ENCODE assay signal across 12 mouse cellular contexts in genomic region chr4:118270706-118271105, GRCm38 (mm10). TPM values are rescaled to one million over a fixed set of nuclear protein-coding genes. Genes with fewer than 3 reads are reported as not detected.
A peak's percentile ranks its signal among the peaks of the same experiment; 100 is the strongest.
DNase-seq lines count a peak whose midpoint lies in the region; ATAC-seq and TF ChIP-seq lines count a peak whose summit lies in the region.
"Had no signal": no experiment of that assay in that cellular context is flagged by ENCODE, and none has a peak within 500 bp of the region (broad histone marks: within the 10 kb centered on the region; RNA-seq: fewer than 3 reads in every experiment).

No protein-coding gene starts in this region.

- H3K9ac ChIP-seq in heart, embryonic 14.5 days (ENCODE audit: low read length), result peak overlapping the region; percentile 21; the same call in 1 of the 2 replicates
- no peak overlapping the region for H3K9ac ChIP-seq in ES-E14 (ENCODE audit: insufficient read depth, low read depth, low read length, poor library complexity, severe bottlenecking)
- no peak overlapping the region for H3K9ac ChIP-seq in liver, embryonic 14.5 days (replicated peaks)
- H3K9ac ChIP-seq: hindbrain, embryonic 14.5 days had no signal

- H3K4me3 ChIP-seq in heart, embryonic 14.5 days (ENCODE audit: control insufficient read depth in 1 of 2, insufficient read depth in 1 of 2, low read depth in 1 of 2, low read length in 2 of 2), result no peak overlapping the region
- no peak overlapping the region for H3K4me3 ChIP-seq in lung, adult 2 months (replicated peaks; ENCODE audit: extremely low read depth, low read depth, low read length)
- no peak overlapping the region for H3K4me3 ChIP-seq in ES-E14 (ENCODE audit: insufficient read depth in 1 of 2, low read depth in 1 of 2, low read length in 2 of 2, poor library complexity in 1 of 2, severe bottlenecking in 1 of 2)
- H3K4me3 ChIP-seq in liver, embryonic 14.5 days (ENCODE audit: insufficient read depth in 1 of 2, low read depth in 2 of 2, low read length in 2 of 2), result no peak overlapping the region
- H3K4me3 ChIP-seq: erythroblast, embryonic 14.5 days had no signal

- TF ChIP-seq CTCF in lung, adult 2 months (IDR thresholded peaks at IDR 0.05; ENCODE audit: insufficient read depth, low read length), result peak; percentile 22; the same call in 1 of the 2 replicates
- TF ChIP-seq CTCF in liver, embryonic 14.5 days (IDR thresholded peaks at IDR 0.05; ENCODE audit: low read depth), result peak; percentile 46

- no peak for ATAC-seq in heart, embryonic 14.5 days (ENCODE audit: insufficient number of reproducible peaks, insufficient read depth, low FRiP score, low read depth)
- ATAC-seq in liver, embryonic 14.5 days (ENCODE audit: insufficient read depth), result no peak

- H3K4me2 ChIP-seq in heart, embryonic 14.5 days (ENCODE audit: low read length), result no peak overlapping the region
- no peak overlapping the region for H3K4me2 ChIP-seq in liver, embryonic 14.5 days (ENCODE audit: low read depth)
- H3K4me2 ChIP-seq: hindbrain, embryonic 14.5 days had no signal

- H3K27me3 ChIP-seq in heart, embryonic 14.5 days (ENCODE audit: control insufficient read depth, insufficient read depth, low read length), result no peaks in the 10 kb centered on the region
- no peaks in the 10 kb centered on the region for H3K27me3 ChIP-seq in liver, embryonic 14.5 days (ENCODE audit: control insufficient read depth, insufficient read depth, low read length)

- peaks cover 34 to 50% of the 10 kb centered on the region in 2 experiments for H3K4me1 ChIP-seq in heart, embryonic 14.5 days (ENCODE audit: control insufficient read depth in 2 of 2, insufficient read depth in 2 of 2, low read length in 2 of 2)
- peaks cover 21% of the 10 kb centered on the region for H3K4me1 ChIP-seq in lung, adult 2 months (ENCODE audit: control insufficient read depth, insufficient read depth, low read length)
- H3K4me1 ChIP-seq in ES-E14 (ENCODE audit: control insufficient read depth in 2 of 2, insufficient read depth in 2 of 2, low read length in 2 of 2, poor library complexity in 1 of 2), result peaks cover 3 to 41% of the 10 kb centered on the region in 2 experiments
- peaks cover 0 to 9% of the 10 kb centered on the region in 2 experiments; a peak in 2 of 4 replicates for H3K4me1 ChIP-seq in liver, embryonic 14.5 days (replicated peaks; ENCODE audit: control insufficient read depth in 2 of 2, insufficient read depth in 2 of 2, low read length in 1 of 2)

- no peaks in the 10 kb centered on the region for H3K9me3 ChIP-seq in heart, embryonic 14.5 days (ENCODE audit: control insufficient read depth, low read length)
- H3K9me3 ChIP-seq in ES-E14 (ENCODE audit: control insufficient read depth, insufficient read depth, low read depth, low read length), result no peaks in the 10 kb centered on the region
- H3K9me3 ChIP-seq in liver, embryonic 14.5 days (ENCODE audit: control insufficient read depth, low read length), result no peaks in the 10 kb centered on the region

- peaks cover 37% of the 10 kb centered on the region; the same call in 1 of the 2 replicates for H3K36me3 ChIP-seq in heart, embryonic 14.5 days (ENCODE audit: control insufficient read depth, insufficient read depth, low read length)
- H3K36me3 ChIP-seq in ES-E14 (ENCODE audit: control insufficient read depth, insufficient read depth, low read length, poor library complexity, severe bottlenecking), result peaks cover 44% of the 10 kb centered on the region
- H3K36me3 ChIP-seq in liver, embryonic 14.5 days (replicated peaks; ENCODE audit: control insufficient read depth, insufficient read depth, low read depth), result no peaks in the 10 kb centered on the region

- TF ChIP-seq EP300 in liver, embryonic 14.5 days (IDR thresholded peaks at IDR 0.05; ENCODE audit: low read depth), result no peak

- peak overlapping the region; percentile 76 to 79 for H3K27ac ChIP-seq in heart, embryonic 14.5 days (replicated peaks in 1 of 2; ENCODE audit: control insufficient read depth in 1 of 2, insufficient read depth in 1 of 2, low read depth in 2 of 2, low read length in 2 of 2)
- peak overlapping the region; percentile 100; the same call in 1 of the 2 replicates for H3K27ac ChIP-seq in ES-E14 (ENCODE audit: insufficient read depth, low read depth, low read length, poor library complexity, severe bottlenecking)
- no peak overlapping the region for H3K27ac ChIP-seq in liver, embryonic 14.5 days
- H3K27ac ChIP-seq: hindbrain, embryonic 14.5 days had no signal

- TF ChIP-seq POLR2A in lung, adult 2 months (IDR thresholded peaks at IDR 0.05; ENCODE audit: borderline replicate concordance, extremely low read depth, low read depth, low read length), result no peak

- in situ Hi-C loops in ES-E14 (cut with MboI; ENCODE audit: low sequenced_read_pairs in 2 of 2, unreplicated experiment in 2 of 2), result no loop called here

- 90% methylated on average over 3 of the region's 3 CpGs for WGBS in heart, embryonic 14.5 days
- WGBS in lung, adult 2 months, result 91% methylated on average over 3 of the region's 3 CpGs
- 82% methylated on average over 3 of the region's 3 CpGs for WGBS in liver, embryonic 14.5 days (ENCODE audit: insufficient replicate concordance)

- DNase-seq in heart, postnatal 4 days, result no peak
- no peak for DNase-seq in lung, adult 2 months
- DNase-seq in lung, postnatal 25 days (ENCODE audit: low spot score), result no peak
- no peak for DNase-seq in ES-E14 (ENCODE audit: low read depth, low spot score)
- no peak for DNase-seq in liver, embryonic 14.5 days (ENCODE audit: low read depth in 3 of 3, low spot score in 3 of 3)
- no peak for DNase-seq in layer of hippocampus, adult 9-10 months (ENCODE audit: low spot score)
- DNase-seq in cerebellum, postnatal 36 days, result no peak
- DNase-seq: cerebellum, adult 18-20 months; layer of hippocampus, postnatal 36 days had no signal

TF ChIP-seq in ES-E14, 5 proteins besides CTCF, POLR2A, EP300 and RAD21:
- TF ChIP-seq ZNF384 (IDR thresholded peaks at IDR 0.05; ENCODE audit: low read depth, low read length), result no peak
- no peak for TF ChIP-seq HCFC1 (IDR thresholded peaks at IDR 0.05; ENCODE audit: borderline replicate concordance, insufficient read depth, low read length)
- TF ChIP-seq ZC3H11A (IDR thresholded peaks at IDR 0.05; ENCODE audit: borderline replicate concordance, low read depth, low read length), result no peak
- no peak for TF ChIP-seq MAFK (IDR thresholded peaks at IDR 0.05; ENCODE audit: insufficient read depth, low read depth, low read length)
- TF ChIP-seq CHD2 (IDR thresholded peaks at IDR 0.05; ENCODE audit: low read depth, low read length), result no peak

RNA-seq across cellular contexts. Expression of gene Ptprf, which starts 20.5 kb away (rescaled TPM):
- polyA plus RNA-seq in heart, embryonic 14.5 days (2014; fragmentation: Nextera tagmentation; extraction: Ambion mirVana), result 19.6 and 19.7 TPM in 2 replicates
- 10 to 100 TPM; 39.4 to 40.7 TPM for total RNA-seq in heart, postnatal 4 days (2021)
- 245 and 250 TPM in 2 replicates for polyA plus RNA-seq in lung, adult 2 months (2012; rRNA removed)
- 226 and 491 TPM in 2 replicates for total RNA-seq in ES-E14 (2012; rRNA removed)
- polyA plus RNA-seq in liver, embryonic 14.5 days (2012; rRNA removed), result 7.4 and 8.4 TPM in 2 replicates
- polyA plus RNA-seq in liver, embryonic 14.5 days (2014; fragmentation: Nextera tagmentation; extraction: Ambion mirVana), result 5.6 and 7.3 TPM in 2 replicates

Comparison
In these comparisons a context has a peak if more than half of its experiments do, and no peak if none do; other contexts are left out.
1. RNA of gene Ptprf, which starts 20.5 kb away (polyA plus RNA-seq): 245 to 250 TPM in lung, adult 2 months; 19.6 to 19.7 TPM in heart, embryonic 14.5 days and 5.6 to 8.4 TPM in liver, embryonic 14.5 days; every median in the first group is over 10 times any median in the second.